Mouse (Mus musculus): Measurements from ENCODE around the gene Tgfbr3l.
A peak's percentile ranks its signal among the peaks of the same experiment; 100 is the strongest.
"Not testable (repeated sequence)": the region's sequence is repeated elsewhere in the genome, so short reads cannot be mapped to it uniquely, and the experiment has no call there.

Tgfbr3l gene

DNA sequence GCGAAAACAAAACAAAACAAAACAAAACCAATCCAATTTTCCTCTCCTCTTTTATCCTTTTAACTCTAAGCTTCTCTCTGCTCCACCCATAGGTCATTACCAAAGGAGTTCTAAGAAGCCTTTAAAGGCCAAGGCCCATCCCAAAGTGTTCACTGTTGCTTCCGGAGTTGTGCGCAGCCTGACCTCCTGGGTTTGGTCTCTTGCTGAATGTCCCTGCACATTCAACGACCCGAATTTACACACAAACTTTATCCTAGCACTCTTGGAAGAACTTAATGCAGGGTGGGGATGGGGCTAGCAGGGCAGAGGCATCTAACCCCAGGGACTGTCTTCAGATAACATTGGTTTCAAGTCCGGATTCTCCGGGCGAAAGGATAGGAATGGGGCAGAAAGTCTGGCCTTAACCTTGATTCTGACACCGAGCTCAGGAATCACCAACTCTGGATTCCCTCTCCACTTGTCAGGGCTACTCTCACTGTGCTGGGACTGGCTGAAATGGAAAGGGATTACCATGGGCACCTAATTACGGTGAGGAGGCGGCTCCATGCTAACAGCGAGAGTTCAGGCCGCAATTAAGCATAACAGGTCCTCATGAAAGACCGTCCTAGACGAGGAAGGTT is 10.1 kb upstream of the Tgfbr3l start:
- DNase-seq (ENCODE audit: low spot score in 2 of 2) = no peak

- DNase-seq (ENCODE audit: low spot score in 2 of 2) = peak; percentile 96 to 100
These were observed 9.4 kb upstream of the Tgfbr3l start, which contains the start of the genes Map2k7 and Gm49320 for GRCm38 (mm10) chr8:4238434-4239192. Map2k7 (plus strand) TSS chr8:4238740. Gm49320 (plus strand) TSS chr8:4238865.

GRCm38 (mm10) chr8:4239193-4239890 is 8.7 kb upstream of the Tgfbr3l start:
- DNase-seq (ENCODE audit: low spot score in 2 of 2) = no peak

DNA sequence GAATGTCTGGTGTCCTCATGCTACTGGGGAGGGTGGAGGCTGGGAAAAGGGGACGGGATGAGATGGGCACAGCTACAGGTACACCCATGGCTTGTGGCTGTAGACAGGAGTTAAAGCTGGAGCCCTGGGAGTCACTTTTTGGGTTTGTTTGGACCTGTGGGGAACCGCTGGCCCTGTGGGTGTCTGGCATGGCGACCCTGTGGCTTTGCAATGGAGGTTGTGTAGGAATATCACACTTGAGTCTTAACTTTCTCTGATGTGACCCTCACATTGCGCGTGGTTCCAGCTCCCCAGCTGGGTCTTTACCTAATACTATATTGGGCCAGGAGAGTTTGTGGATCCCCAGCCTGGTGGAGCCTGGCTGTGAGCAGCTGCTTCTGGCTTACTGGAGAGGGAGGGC is 3.0 kb upstream of the Tgfbr3l start:
- no peak for DNase-seq (ENCODE audit: low spot score in 2 of 2)

DNA sequence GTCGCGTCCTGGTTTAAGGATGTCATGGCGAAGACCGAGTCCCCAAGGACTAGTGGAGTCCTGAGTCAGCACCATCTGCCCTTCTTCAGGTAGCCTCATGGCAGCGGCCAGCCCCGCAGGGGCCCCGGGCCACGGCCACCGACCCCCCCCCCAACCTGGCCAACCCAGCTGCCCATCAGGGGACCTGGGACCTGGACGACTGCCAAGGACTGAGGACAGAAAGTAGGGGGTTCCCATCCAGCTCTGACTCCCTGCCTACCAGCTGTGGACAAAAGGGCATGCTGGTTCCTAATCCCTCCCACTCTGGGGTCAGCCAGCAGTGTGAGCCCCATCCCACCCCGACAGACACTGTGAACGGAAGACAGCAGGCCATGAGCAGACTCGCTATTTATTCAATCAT is 2.3 kb upstream of the Tgfbr3l start:
- no peak for DNase-seq (ENCODE audit: low spot score in 2 of 2)

DNA sequence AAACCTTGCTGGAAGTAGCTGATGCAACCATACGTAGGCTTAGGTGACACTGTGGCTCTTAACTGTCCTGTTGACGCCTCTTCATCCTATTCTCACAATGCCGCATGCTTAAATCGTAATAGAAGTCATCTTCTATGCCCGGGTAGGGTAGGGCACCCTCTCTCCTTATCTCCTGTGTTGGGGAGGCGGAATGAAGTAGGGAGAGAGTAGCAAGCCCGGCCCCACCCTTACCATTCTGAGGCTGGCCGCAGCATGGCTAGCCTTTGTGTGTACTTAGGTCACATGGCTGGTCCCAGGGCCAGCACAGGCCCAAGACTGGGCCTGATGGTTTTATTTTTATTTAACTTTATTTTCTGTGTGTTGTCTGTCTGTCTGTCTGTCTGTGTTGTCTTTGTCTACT is 773 bp upstream of the Tgfbr3l start:
- no peak for DNase-seq (ENCODE audit: low spot score in 2 of 2)

DNA sequence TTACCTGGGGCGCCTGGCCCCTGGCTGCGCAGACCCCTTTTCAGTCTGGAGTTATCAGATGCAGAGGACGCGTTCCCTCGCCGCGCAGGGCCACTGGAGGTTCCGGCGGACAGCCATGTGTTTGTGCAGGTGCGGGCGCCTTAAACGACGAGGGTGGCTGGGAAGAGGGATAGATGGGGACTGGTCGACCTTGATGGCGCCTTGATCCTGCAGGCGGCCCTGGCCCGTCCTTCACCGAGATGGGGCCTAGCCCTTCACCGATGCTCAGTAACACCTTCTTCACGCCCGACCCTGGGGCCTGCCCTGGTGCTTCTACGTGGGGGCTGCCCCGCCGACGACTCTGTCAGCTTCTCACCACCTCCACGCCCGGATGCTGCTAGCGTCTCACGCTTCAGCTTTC is 1.2 kb downstream of the Tgfbr3l start:
- no peak for DNase-seq (ENCODE audit: low spot score in 2 of 2)

DNA sequence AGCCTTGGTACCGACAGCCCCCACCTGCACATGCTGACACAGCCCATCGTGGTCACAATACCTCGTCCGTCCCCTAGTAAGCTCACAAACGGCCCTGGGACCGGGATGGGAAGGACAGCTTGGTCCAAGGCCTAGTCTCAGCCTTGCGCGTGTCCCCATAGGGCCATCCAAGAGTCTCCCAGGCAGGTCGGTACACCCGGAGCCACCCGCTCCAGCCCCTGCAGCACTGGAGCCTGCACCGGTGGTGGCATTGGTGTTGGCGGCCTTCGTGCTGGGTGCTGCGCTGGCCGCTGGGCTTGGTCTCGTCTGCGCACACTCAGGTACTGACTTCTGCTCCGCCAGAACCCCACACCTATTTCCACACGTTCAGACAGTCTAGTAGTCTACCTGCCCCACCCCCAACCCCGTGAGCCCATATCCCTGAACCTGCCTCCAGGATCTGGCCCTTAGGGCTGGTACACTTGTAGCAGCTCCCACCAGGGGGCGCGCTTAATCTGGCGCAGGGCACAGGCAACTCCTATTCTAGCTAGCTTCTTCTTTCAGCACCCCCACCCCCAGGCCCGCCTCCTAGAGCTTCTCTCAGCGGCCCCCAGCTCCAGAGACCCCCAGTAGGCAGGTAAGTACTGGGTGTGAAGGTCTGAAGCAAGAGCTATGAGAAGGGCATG is 2.4 kb downstream of the Tgfbr3l start:
- peak; percentile 56 to 79 for DNase-seq (ENCODE audit: low spot score in 2 of 2)

DNA sequence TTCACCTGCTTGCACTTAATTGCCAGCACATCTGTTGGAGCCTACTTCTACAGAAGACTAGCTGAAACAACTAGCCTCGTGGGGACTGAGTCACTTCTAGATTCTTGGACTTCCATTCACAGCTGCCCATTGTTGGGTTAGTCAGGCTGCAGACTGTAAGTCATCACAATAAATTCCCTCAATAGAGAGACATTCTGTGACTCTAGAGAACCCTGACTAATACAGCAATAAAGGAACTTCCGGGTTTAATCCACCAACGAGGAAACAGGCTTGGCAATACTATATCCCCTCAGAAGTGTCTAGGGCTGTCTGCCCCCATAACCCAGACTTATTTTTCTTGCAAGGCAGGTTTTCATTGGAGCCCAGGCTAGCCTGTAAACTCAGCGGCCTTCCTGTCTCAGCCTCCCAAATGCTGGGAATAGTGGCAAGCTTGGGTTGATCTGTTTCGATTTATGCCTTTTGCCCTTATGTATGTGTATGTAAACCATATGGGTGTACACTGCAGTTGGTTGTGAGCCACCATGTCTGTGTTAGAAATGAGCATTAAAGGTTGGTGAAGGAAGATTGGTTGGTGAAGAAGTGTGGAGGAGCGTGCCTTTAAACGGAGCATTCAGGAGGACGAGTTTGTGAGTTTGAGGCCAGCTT is 4.2 kb downstream of the Tgfbr3l start:
- DNase-seq (ENCODE audit: low spot score in 2 of 2) = no peak

GRCm38 (mm10) chr8:4252934-4253841 is 5.2 kb downstream of the Tgfbr3l start, which contains the start of gene Snapc2:
Snapc2 (plus strand) TSS chr8:4253080.
- DNase-seq (ENCODE audit: low spot score in 2 of 2) = peak; percentile 92 to 98

DNA sequence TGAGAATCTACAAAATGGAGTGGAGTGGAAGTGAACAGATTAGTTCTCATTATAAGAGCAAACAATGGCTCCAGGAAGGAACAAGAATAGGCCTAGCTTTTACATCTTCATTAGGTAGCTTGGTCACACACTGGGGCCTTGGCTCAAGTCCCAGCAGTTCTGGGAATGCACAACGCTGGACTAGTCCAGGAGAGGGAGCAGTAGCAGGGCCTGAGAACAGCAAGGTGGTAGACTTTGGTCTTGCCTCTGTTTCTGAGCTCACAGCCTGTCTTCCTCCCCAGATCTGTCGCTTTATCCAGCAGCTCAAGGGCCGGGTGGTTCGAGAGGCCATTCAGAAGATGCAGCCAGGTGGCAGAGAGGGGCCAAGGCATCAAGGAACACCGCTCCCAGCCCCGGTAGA is 6.0 kb downstream of the Tgfbr3l start:
- no peak for DNase-seq (ENCODE audit: low spot score in 2 of 2)

- DNase-seq (ENCODE audit: low spot score in 2 of 2) = not testable (repeated sequence)
These were observed 7.5 kb downstream of the Tgfbr3l start for GRCm38 (mm10) chr8:4255471-4255870.

- no peak for DNase-seq (ENCODE audit: low spot score in 2 of 2)
These were observed 8.9 kb downstream of the Tgfbr3l start for GRCm38 (mm10) chr8:4256911-4257310.

DNA sequence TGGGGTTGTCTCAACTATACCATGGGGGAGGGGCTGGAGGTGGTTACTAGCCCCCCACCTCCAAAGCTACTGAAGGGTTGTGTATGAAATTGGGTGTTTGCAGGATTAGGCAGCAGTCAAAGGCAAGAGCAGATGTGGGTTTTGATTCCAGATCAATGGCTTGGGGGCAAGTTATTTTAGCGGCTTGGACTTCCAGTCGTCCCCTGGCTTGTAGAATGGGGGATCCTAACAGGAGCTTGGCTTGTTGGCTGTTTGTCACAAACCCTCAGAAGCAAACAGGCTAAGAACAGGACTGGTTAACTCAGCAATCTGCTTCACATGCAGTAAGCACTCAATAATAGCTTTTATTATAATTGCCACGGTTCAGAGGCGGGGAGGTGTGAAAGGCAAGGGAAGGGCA is 9.3 kb downstream of the Tgfbr3l start:
- DNase-seq (ENCODE audit: low spot score in 2 of 2) = no peak

DNA sequence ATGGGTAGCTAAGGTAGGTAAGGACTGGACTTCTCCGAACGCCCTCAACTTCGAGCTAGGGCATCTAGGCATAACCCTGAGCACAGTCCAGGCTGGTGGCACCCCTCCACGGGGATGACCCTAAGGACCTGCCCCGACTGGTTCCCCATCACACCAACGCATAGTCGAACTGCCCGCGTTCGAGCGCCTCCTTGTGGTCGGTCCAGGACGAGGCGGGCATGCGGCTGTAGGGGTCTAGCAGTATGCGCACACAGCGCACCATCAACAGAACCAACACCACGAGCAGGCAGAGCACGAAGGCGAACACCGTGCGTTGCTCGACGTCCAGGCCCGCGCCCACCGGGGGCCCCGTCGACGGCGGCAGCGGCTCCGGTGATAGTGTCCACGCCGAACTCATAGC is 10.2 kb downstream of the Tgfbr3l start:
- peak in 1 of 2 experiments; percentile 61 for DNase-seq (ENCODE audit: low spot score in 2 of 2)

GRCm38 (mm10) chr8:4258678-4259077 is 10.7 kb downstream of the Tgfbr3l start:
- DNase-seq (ENCODE audit: low spot score in 2 of 2) = no peak

DNA sequence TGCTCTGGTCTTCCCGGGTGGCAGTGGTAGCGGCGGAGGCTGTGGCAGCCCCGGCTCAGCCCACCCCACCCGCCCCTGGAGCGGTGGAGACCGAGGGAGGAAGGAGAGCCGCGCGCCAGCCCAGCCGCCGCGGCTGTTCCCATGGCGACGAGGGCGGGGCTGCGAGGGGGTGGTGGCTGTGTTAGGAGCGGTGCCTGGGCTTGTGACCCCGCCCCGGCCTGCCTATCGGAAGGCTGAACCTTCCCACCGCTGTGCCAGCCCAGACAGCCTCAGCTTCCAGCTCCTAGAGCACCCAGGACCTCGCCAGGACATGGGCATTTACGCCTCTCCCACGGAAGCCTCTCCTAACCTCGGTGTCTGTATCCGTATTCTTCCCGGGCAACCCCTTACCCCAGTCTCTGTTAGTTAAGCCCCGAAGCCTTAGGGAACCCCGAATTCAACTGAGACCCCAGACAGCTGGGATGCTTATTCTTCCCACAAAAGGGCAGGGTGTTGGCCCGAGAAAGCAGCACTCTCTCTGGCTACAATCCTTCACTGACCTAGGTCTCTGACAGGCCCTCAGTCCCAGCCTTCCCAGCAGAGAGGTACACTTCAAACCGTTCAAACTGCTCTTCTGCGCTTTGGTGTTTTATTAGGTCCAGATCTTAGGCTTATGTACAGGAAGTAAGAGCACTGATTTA is 11.3 kb downstream of the Tgfbr3l start, which contains the start of gene Ctxn1:
Gene Ctxn1, minus strand, starts transcription at position 150 of the 680 bp plus-strand sequence.
- DNase-seq (ENCODE audit: low spot score in 2 of 2) = peak; percentile 92 to 96

DNA sequence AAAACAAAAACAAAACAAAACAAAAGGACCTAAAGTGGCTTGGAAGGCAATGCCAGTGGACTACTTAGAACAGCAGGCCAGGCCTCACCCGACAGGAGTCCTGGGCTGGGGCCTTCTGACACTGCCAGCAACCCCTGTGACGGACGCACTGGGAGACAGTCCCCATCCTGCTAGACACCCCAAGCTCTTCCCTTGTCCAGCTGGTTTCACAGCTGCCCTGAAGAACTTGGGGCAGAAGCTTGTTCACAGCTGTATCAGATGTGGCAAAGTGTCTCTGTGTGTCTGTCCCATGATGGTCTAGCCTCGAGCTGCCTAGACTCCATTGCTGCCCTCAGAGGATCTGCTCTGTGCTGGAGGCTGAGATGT is 11.8 kb downstream of the Tgfbr3l start:
- DNase-seq (ENCODE audit: low spot score in 2 of 2) = no peak

DNA sequence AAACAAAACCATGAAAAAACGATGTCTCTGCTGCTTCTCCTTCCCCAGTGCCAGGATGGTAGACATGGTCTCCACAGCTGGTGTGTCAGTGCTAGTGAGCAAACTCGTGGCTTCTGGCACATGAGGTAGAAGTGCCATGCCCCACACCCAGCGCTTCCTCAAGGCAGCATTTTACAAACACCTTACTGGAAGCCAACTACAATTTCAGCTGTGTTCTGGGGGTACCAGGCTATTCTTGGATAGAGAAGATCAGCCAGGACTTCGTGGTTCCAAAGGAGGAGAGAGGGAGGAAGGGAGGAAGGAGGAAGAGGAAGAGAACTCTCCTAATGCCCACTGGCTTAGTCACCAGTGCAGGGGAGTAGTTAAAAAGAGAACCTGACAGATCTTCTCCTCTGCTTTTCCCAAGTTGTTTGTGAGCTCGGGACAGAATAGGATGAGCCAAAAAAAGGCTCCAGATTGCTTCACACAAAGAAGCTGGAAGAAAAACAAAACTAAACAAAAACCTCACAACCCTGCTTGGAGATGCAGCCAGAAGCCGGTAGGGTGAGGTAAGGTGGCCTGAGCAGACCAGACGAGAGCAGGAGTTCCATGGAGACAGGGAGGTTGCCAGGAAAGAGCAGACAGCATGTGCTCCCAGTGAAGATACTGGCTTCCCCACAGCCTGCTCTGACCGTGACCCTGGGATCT is 15.2 kb downstream of the Tgfbr3l start:
- DNase-seq (ENCODE audit: low spot score in 2 of 2) = no peak
